Mouse (Mus musculus): Measurements from ENCODE around the gene Ampd2.

DNA sequence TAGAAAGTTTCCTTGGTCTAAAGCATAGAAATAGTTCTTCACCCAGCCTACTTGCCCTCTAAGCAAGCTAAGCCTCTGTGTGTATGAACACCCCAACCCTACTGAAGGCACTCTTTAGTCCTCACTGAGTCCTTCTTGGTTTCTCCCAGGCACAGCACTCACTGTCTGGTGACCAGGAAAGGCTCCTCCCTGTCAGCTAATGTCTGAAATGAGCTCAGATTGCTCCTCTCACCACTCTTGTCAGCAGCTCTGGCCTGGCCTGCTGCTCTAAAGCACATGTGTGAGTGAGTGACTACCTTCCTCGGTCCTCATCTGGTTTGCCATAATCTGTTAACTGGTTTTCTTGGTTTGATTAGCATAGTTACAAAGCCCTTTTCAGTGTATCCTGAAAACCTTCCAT is 45.4 kb upstream of the Ampd2 start:
- TF ChIP-seq CTCF (IDR thresholded peaks at IDR 0.05; ENCODE audit: control insufficient read depth, insufficient read depth, low read length): no peak
- no peak for TF ChIP-seq POLR2A (IDR thresholded peaks at IDR 0.05; ENCODE audit: borderline replicate concordance, control insufficient read depth, low read depth, low read length)
